Mouse (Mus musculus) hindbrain, embryonic 13.5 days (tissue): ENCODE measurements around the gene Grasp. TPM values are rescaled to one million over a fixed set of nuclear protein-coding genes. Genes with fewer than 3 reads are reported as not detected.

ENCODE experiments used
- ATAC-seq: fragments of 200-750 bp; cut with Nextera tagmentation; 2 replicates; pipeline ENCODE4 v1.8.0; 2017; ENCODE audit warnings: moderate TSS enrichment; ENCODE audit not compliant: low FRiP score
- H3K27ac ChIP-seq: fragments of 300-500 bp; sonication (generic); 2 replicates; pipeline ENCODE4 v1.5.1; 2015; ENCODE audit warnings: inconsistent platforms, mild to moderate bottlenecking, moderate library complexity
- H3K27me3 ChIP-seq: fragments of 300-500 bp; sonication (generic); 2 replicates; pipeline ENCODE4 v1.6.1; 2015; ENCODE audit warnings: mild to moderate bottlenecking, inconsistent platforms
- H3K36me3 ChIP-seq: fragments of 300-500 bp; sonication (generic); 2 replicates; pipeline ENCODE4 v1.6.1; 2015; ENCODE audit warnings: mild to moderate bottlenecking, inconsistent platforms
- H3K4me1 ChIP-seq: fragments of 300-500 bp; sonication (generic); replicated peaks from 2 replicates; pipeline ENCODE4 v1.6.1; 2015; ENCODE audit warnings: inconsistent platforms
- H3K4me2 ChIP-seq: fragments of 300-500 bp; sonication (generic); 2 replicates; pipeline ENCODE4 v1.6.1; 2015; ENCODE audit warnings: inconsistent platforms, mild to moderate bottlenecking, moderate library complexity
- H3K4me3 ChIP-seq: fragments of 300-500 bp; sonication (generic); 2 replicates; pipeline ENCODE4 v1.5.1; 2015; ENCODE audit warnings: mild to moderate bottlenecking, inconsistent platforms
- H3K9ac ChIP-seq: fragments of 300-500 bp; sonication (generic); 2 replicates; pipeline ENCODE4 v1.6.1; 2015; ENCODE audit warnings: mild to moderate bottlenecking, inconsistent platforms
- H3K9me3 ChIP-seq: fragments of 300-500 bp; sonication (generic); 2 replicates; pipeline ENCODE4 v1.6.1; 2016; ENCODE audit warnings: inconsistent platforms
- WGBS: fragments of 180-500 bp; shearing (Covaris S2); methylation state at CpG from one replicate; pipeline ENCODE4 v1.1.7; 2015; 5-methylcytosine and 5-hydroxymethylcytosine counted together
- polyA plus RNA-seq: library from polyadenylated mRNA; unstranded; fragments of >200 nt; fragmentation: Nextera tagmentation; extraction: Ambion mirVana; gene quantifications from 2 replicates; pipeline ENCODE4 v1.2.1, GENCODE M21; 2015

Grasp gene
- 1.7 and 1.8 TPM in 2 replicates for polyA plus RNA-seq

- peaks cover 61% of the 10 kb centered on the region for H3K4me1 ChIP-seq
- H3K4me2 ChIP-seq, result peak within 1 kb of the TSS; percentile 91
- peaks cover 37% of the 10 kb centered on the region for H3K27me3 ChIP-seq
- H3K9ac ChIP-seq, result peak within 1 kb of the TSS; percentile 82
- peak; percentile 68 for ATAC-seq
- WGBS, result under 1% methylated on average over 63 of the region's 77 CpGs
- H3K4me3 ChIP-seq, result peak within 1 kb of the TSS; percentile 73
- H3K27ac ChIP-seq, result peak within 1 kb of the TSS; percentile 73
- 0 out of 2 replicates have a peak, but pooled peaks cover 2% of the 10 kb centered on the region for H3K36me3 ChIP-seq
- no peaks in the 10 kb centered on the region for H3K9me3 ChIP-seq
Measured at GRCm38 (mm10) chr15:101224006-101224906, at the start of gene Grasp. TSS of gene Grasp (plus strand) at chr15:101224188.

- 1% methylated on average over 27 of the region's 46 CpGs for WGBS
Measured at GRCm38 (mm10) chr15:101174294-101175130, 49.5 kb upstream of the Grasp start.

GRCm38 (mm10) chr15:101175131-101175460 is 48.9 kb upstream of the Grasp start:
- Histone ChIP-seq H3K4me2 (peak overlapping the region; percentile 84), H3K4me3 (peak overlapping the region; percentile 93), H3K27me3 (peaks cover 16% of the 10 kb centered on the region; the same call in 1 of the 2 replicates), H3K9ac (peak overlapping the region; percentile 98), H3K36me3 (no peaks in the 10 kb centered on the region), H3K4me1 (peaks cover 54% of the 10 kb centered on the region), H3K9me3 (no peaks in the 10 kb centered on the region), H3K27ac (peak overlapping the region; percentile 91)
- 11% methylated on average over 5 of the region's 5 CpGs for WGBS
- no peak for ATAC-seq

More at GRCm38 (mm10) chr15:101174294-101175130, 49.5 kb upstream of the Grasp start:
- H3K4me2 ChIP-seq, result peak overlapping the region; percentile 84
- peak overlapping the region; percentile 93 for H3K4me3 ChIP-seq
- peak; percentile 63 for ATAC-seq
- H3K27me3 ChIP-seq, result peaks cover 19% of the 10 kb centered on the region; the same call in 1 of the 2 replicates
- no peaks in the 10 kb centered on the region for H3K9me3 ChIP-seq
- peak overlapping the region; percentile 98 for H3K9ac ChIP-seq
- H3K4me1 ChIP-seq, result peaks cover 48% of the 10 kb centered on the region
- H3K36me3 ChIP-seq, result no peaks in the 10 kb centered on the region
- H3K27ac ChIP-seq, result peak overlapping the region; percentile 91

GRCm38 (mm10) chr15:101175613-101176283 is 48.2 kb upstream of the Grasp start:
- H3K9me3 ChIP-seq, result no peaks in the 10 kb centered on the region
- H3K36me3 ChIP-seq, result no peaks in the 10 kb centered on the region
- H3K4me3 ChIP-seq, result peak overlapping the region; percentile 93
- H3K27me3 ChIP-seq, result peaks cover 11% of the 10 kb centered on the region; the same call in 1 of the 2 replicates
- WGBS, result 20% methylated on average over 17 of the region's 17 CpGs
- H3K4me1 ChIP-seq, result peaks cover 60% of the 10 kb centered on the region
- H3K9ac ChIP-seq, result peak overlapping the region; percentile 98
- peak overlapping the region; percentile 91 for H3K27ac ChIP-seq
- no peak for ATAC-seq
- H3K4me2 ChIP-seq, result peak overlapping the region; percentile 84

GRCm38 (mm10) chr15:101176284-101176680 is 47.7 kb upstream of the Grasp start:
- H3K27me3 ChIP-seq, result peaks cover 11% of the 10 kb centered on the region; the same call in 1 of the 2 replicates
- peak overlapping the region; percentile 98 for H3K9ac ChIP-seq
- no peak for ATAC-seq
- H3K4me1 ChIP-seq, result peaks cover 65% of the 10 kb centered on the region
- H3K27ac ChIP-seq, result peak overlapping the region; percentile 91; the same call in 1 of the 2 replicates
- H3K9me3 ChIP-seq, result no peaks in the 10 kb centered on the region
- peak overlapping the region; percentile 84 for H3K4me2 ChIP-seq
- no peaks in the 10 kb centered on the region for H3K36me3 ChIP-seq
- WGBS, result 54% methylated on average over 3 of the region's 3 CpGs
- peak overlapping the region; percentile 93 for H3K4me3 ChIP-seq

GRCm38 (mm10) chr15:101176795-101177691 is 46.9 kb upstream of the Grasp start:
- 69% methylated on average over 8 of the region's 8 CpGs for WGBS
- Histone ChIP-seq H3K27ac (0 out of 2 replicates have a peak overlapping the region, but pooled peaks have one; percentile 30), H3K9ac (peak overlapping the region; percentile 98), H3K9me3 (no peaks in the 10 kb centered on the region), H3K4me2 (peak overlapping the region; percentile 84), H3K4me1 (peaks cover 71% of the 10 kb centered on the region), H3K27me3 (peaks cover 6% of the 10 kb centered on the region; the same call in 1 of the 2 replicates), H3K4me3 (no peak overlapping the region), H3K36me3 (no peaks in the 10 kb centered on the region)
- no peak for ATAC-seq

GRCm38 (mm10) chr15:101180363-101181105 is 43.5 kb upstream of the Grasp start:
- Histone ChIP-seq H3K27ac (0 out of 2 replicates have a peak overlapping the region, but pooled peaks have one; percentile 12), H3K36me3 (peaks cover 2% of the 10 kb centered on the region; the same call in 1 of the 2 replicates), H3K4me2 (no peak overlapping the region), H3K4me1 (peaks cover 82% of the 10 kb centered on the region), H3K9ac (0 out of 2 replicates have a peak overlapping the region, but pooled peaks have one; percentile 2), H3K9me3 (no peaks in the 10 kb centered on the region), H3K27me3 (no peaks in the 10 kb centered on the region), H3K4me3 (no peak overlapping the region)
- 80% methylated on average over 15 of the region's 15 CpGs for WGBS
- ATAC-seq, result no peak

GRCm38 (mm10) chr15:101181106-101181466 is 42.9 kb upstream of the Grasp start:
- Histone ChIP-seq H3K4me2 (peak overlapping the region; percentile 8; the same call in 1 of the 2 replicates), H3K27ac (peak overlapping the region; percentile 63; the same call in 1 of the 2 replicates), H3K9ac (peak overlapping the region; percentile 19; the same call in 1 of the 2 replicates), H3K4me3 (no peak overlapping the region), H3K9me3 (no peaks in the 10 kb centered on the region), H3K27me3 (no peaks in the 10 kb centered on the region), H3K4me1 (peaks cover 76% of the 10 kb centered on the region), H3K36me3 (peaks cover 7% of the 10 kb centered on the region)
- no peak for ATAC-seq
- WGBS, result 18% methylated on average over 5 of the region's 5 CpGs

GRCm38 (mm10) chr15:101181500-101181899 is 42.5 kb upstream of the Grasp start:
- Histone ChIP-seq H3K4me2 (peak overlapping the region; percentile 8; the same call in 1 of the 2 replicates), H3K4me1 (peaks cover 72% of the 10 kb centered on the region), H3K4me3 (no peak overlapping the region), H3K27me3 (no peaks in the 10 kb centered on the region), H3K27ac (peak overlapping the region; percentile 63; the same call in 1 of the 2 replicates), H3K9me3 (no peaks in the 10 kb centered on the region), H3K36me3 (peaks cover 9% of the 10 kb centered on the region), H3K9ac (peak overlapping the region; percentile 19; the same call in 1 of the 2 replicates)
- no peak for ATAC-seq
- 12% methylated on average over 4 of the region's 4 CpGs for whole genome bisulfite sequencing

GRCm38 (mm10) chr15:101182676-101183075 is 41.3 kb upstream of the Grasp start:
- no peaks in the 10 kb centered on the region for H3K9me3 ChIP-seq
- no peak overlapping the region for H3K4me3 ChIP-seq
- H3K27ac ChIP-seq, result peak overlapping the region; percentile 44; the same call in 1 of the 2 replicates
- no peak for ATAC-seq
- H3K36me3 ChIP-seq, result peaks cover 9% of the 10 kb centered on the region
- H3K27me3 ChIP-seq, result no peaks in the 10 kb centered on the region
- WGBS, result 41% methylated on average over 5 of the region's 5 CpGs
- H3K9ac ChIP-seq, result no peak overlapping the region
- H3K4me2 ChIP-seq, result no peak overlapping the region
- H3K4me1 ChIP-seq, result peaks cover 61% of the 10 kb centered on the region
